Mouse (Mus musculus) liver, adult 2 months (tissue): ENCODE data around the gene Mrpl30. TPM values are rescaled to one million over a fixed set of nuclear protein-coding genes. Genes with fewer than 3 reads are reported as not detected.

ENCODE experiments used
- DNase-seq: peaks from one replicate; pipeline ENCODE4 v3.0.0-alpha.2; 2011; ENCODE audit warnings: low read depth, low spot score; ENCODE audit errors: extremely low read depth
- H3K27ac ChIP-seq: fragments of 200-500 bp; replicated peaks from 2 replicates; pipeline ENCODE4 v1.5.1; 2012; ENCODE audit warnings: low read depth, mild to moderate bottlenecking, control low read depth, inconsistent platforms, low read length; ENCODE audit not compliant: insufficient read depth
- H3K27me3 ChIP-seq: fragments of 200-500 bp; 2 replicates; pipeline ENCODE4 v1.6.1; 2012; ENCODE audit warnings: mild to moderate bottlenecking, moderate library complexity, low read length, inconsistent platforms; ENCODE audit not compliant: control insufficient read depth, insufficient read depth
- H3K36me3 ChIP-seq: fragments of 200-500 bp; 2 replicates; pipeline ENCODE4 v1.6.1; 2012; ENCODE audit warnings: low read length, inconsistent platforms; ENCODE audit not compliant: control insufficient read depth, insufficient read depth
- H3K4me1 ChIP-seq: fragments of 200-500 bp; 2 replicates; pipeline ENCODE4 v1.6.1; 2011; ENCODE audit warnings: low read length; ENCODE audit not compliant: control insufficient read depth, insufficient read depth
- H3K4me3 ChIP-seq: fragments of 200-500 bp; 2 replicates; pipeline ENCODE4 v1.5.1; 2011; ENCODE audit warnings: low read depth, mild to moderate bottlenecking, control low read depth, low read length, moderate library complexity; ENCODE audit not compliant: insufficient read depth
- H3K79me2 ChIP-seq: fragments of 200-500 bp; 2 replicates; pipeline ENCODE4 v1.6.1; 2012; ENCODE audit warnings: inconsistent platforms, mild to moderate bottlenecking, low read length, moderate library complexity; ENCODE audit not compliant: control insufficient read depth, insufficient read depth
- H3K9ac ChIP-seq: fragments of 200-500 bp; 2 replicates; pipeline ENCODE4 v1.6.1; 2012; ENCODE audit warnings: low read depth, mild to moderate bottlenecking, control low read depth, inconsistent platforms, low read length
- CTCF ChIP-seq: fragments of 200-500 bp; IDR thresholded peaks from 2 replicates; pipeline ENCODE4 v1.5.1; 2011; ENCODE audit warnings: low read depth, low read length, control low read depth
- POLR2A ChIP-seq: fragments of 200-500 bp; IDR thresholded peaks from 2 replicates; pipeline ENCODE4 v1.6.1; 2011; ENCODE audit warnings: low read length, control low read depth; ENCODE audit not compliant: insufficient read depth; ENCODE audit errors: extremely low read depth
- WGBS: fragments of 180-500 bp; shearing (Covaris S2); methylation state at CpG from one replicate; pipeline ENCODE4 v1.1.7; 2018; 5-methylcytosine and 5-hydroxymethylcytosine counted together
- polyA plus RNA-seq: library from polyadenylated mRNA; depleted of rRNA; stranded (reverse); fragments of >200 nt; gene quantifications from 2 replicates; pipeline ENCODE4 v1.2.3, GENCODE M21; 2012; rRNA removed
- total RNA-seq: library from RNA; depleted of rRNA; stranded (reverse); fragments of >200 nt; gene quantifications from 2 replicates; pipeline ENCODE4 v1.2.3, GENCODE M21; 2014; rRNA removed

Mrpl30 gene
- total RNA-seq = 83.6 and 111 TPM in 2 replicates
- 46.4 and 65.0 TPM in 2 replicates for polyA plus RNA-seq

GRCm38 (mm10) chr1:37890025-37890652, at the start of gene Mrpl30, which contains the start of gene Mitd1:
TSS of gene Mrpl30 (plus strand) at chr1:37890477.
TSS of gene Mitd1 (minus strand) at chr1:37890411.
- Histone ChIP-seq H3K4me3 (peak within 1 kb of the TSS; percentile 71), H3K79me2 (peaks cover 21% of the 10 kb centered on the region; the same call in 1 of the 2 replicates), H3K4me1 (peaks cover 13% of the 10 kb centered on the region; the same call in 1 of the 2 replicates), H3K36me3 (peaks cover 9% of the 10 kb centered on the region; the same call in 1 of the 2 replicates), H3K9ac (peak within 1 kb of the TSS; percentile 79), H3K27me3 (no peaks in the 10 kb centered on the region), H3K27ac (peak within 1 kb of the TSS; percentile 86)
- DNase-seq = peak; percentile 89
- TF ChIP-seq CTCF (no peak), POLR2A (peak; percentile 46; the same call in 1 of the 2 replicates)
- under 1% methylated on average over 41 of the region's 41 CpGs for WGBS

DNA sequence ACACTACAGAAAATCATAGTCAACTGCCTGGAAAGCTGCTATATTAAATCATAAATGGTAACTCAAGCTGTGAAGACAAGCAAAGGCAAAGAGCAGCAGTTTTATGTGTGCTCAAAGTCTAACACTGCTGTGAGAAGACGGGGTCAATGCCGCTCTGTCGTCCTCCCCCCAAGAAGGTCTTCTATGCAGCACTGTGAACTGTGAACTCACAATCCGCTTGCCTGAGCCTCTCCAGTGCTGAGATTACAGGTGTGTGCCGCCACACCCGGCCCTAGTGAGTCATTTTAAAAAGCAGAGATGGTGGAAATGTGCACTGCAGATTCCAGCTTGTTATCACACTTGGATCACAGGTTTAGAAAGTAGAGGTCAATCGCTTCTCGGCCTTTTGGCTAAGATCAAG, 43.4 kb upstream of the Mrpl30 start:
- Histone ChIP-seq H3K27ac (no peak overlapping the region), H3K36me3 (peaks cover 2% of the 10 kb centered on the region; the same call in 1 of the 2 replicates), H3K79me2 (no peaks in the 10 kb centered on the region), H3K4me3 (no peak overlapping the region), H3K4me1 (no peaks in the 10 kb centered on the region), H3K27me3 (no peaks in the 10 kb centered on the region), H3K9ac (no peak overlapping the region)
- no peak for DNase-seq
- WGBS = 86% methylated on average over 8 of the region's 8 CpGs
- no peak for TF ChIP-seq CTCF
- TF ChIP-seq POLR2A = no peak

DNA sequence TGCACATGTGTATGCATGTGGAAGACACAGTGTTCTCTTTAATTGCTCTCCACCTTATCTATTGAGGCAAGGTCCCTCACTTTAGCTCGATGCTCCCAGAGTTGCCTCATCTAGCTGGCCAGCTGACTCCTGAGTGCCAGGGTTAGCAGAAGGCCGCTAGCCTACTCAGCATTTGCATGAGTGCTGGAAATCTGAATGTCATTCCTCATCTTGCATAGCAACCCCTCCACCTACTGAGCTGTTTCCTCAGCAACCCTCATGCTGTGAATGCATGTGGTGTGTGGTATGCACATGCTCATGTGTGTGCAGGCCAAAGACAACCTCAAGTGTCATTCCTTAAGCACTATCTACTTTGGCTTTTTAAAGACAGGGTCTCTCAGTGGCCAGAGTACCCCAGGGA, 39.6 kb upstream of the Mrpl30 start:
- Histone ChIP-seq H3K9ac (no peak overlapping the region), H3K4me1 (no peaks in the 10 kb centered on the region), H3K27ac (no peak overlapping the region), H3K36me3 (peaks cover 2% of the 10 kb centered on the region; the same call in 1 of the 2 replicates), H3K79me2 (no peaks in the 10 kb centered on the region), H3K4me3 (no peak overlapping the region), H3K27me3 (no peaks in the 10 kb centered on the region)
- no peak for DNase-seq
- WGBS = 53% methylated on average over 2 of the region's 2 CpGs
- no peak for TF ChIP-seq POLR2A

- TF ChIP-seq CTCF (peak; percentile 23; the same call in 1 of the 2 replicates), POLR2A (peak; percentile 89)
- H3K27me3 ChIP-seq = no peaks in the 10 kb centered on the region
- H3K9ac ChIP-seq = peak overlapping the region; percentile 83
- peak overlapping the region; percentile 68 for H3K27ac ChIP-seq
- H3K4me3 ChIP-seq = peak overlapping the region; percentile 91
- WGBS = under 1% methylated on average over 87 of the region's 90 CpGs
- no peaks in the 10 kb centered on the region for H3K79me2 ChIP-seq
- no peaks in the 10 kb centered on the region; the same call in 1 of the 2 replicates for H3K4me1 ChIP-seq
- DNase-seq = peak; percentile 87
- H3K36me3 ChIP-seq = no peaks in the 10 kb centered on the region
Observed at GRCm38 (mm10) chr1:37864511-37865400, 25.5 kb upstream of the Mrpl30 start.

DNA sequence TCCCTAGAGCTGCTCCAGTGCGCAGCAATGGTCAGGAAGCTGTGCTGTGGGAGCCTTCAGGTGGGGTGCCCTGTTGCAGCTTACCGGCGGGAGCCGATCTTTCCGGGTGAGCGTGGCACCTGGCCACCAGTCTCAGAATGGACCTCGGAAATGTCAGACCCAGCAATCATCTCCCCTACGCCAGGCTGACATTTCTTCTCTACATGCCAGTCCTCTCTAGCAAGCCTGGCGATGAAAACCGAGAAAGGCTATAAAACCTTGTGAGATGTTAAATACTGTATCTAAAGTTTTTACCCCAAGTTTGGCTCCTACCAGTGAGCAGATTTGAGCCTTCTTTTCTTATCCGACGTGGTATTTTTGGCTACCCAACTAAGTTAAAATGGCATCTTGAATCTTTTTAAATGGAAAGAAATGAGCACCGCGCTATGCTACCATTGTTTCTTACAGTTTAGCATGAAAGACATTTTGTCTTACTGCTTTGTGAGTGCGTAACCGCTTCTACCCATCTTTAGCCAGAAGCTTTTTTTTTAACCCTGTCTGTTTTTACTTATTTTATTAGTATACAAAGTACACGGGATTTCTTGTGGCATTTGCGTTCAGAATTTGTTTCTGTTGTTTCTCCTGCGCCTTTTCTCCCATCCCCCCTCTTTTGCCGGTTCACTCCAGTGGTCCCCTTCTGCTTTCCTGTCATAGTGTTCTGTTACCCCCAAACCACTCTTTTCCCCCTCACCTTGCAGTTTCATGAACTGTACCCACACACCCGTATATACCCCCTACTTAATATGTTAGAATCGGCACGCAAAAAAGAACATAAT, 24.7 kb upstream of the Mrpl30 start:
- Histone ChIP-seq H3K79me2 (no peaks in the 10 kb centered on the region), H3K27me3 (no peaks in the 10 kb centered on the region), H3K36me3 (no peaks in the 10 kb centered on the region), H3K27ac (peak overlapping the region; percentile 68), H3K4me3 (peak overlapping the region; percentile 91), H3K4me1 (no peaks in the 10 kb centered on the region; the same call in 1 of the 2 replicates), H3K9ac (peak overlapping the region; percentile 83)
- WGBS = 10% methylated on average over 23 of the region's 23 CpGs
- TF ChIP-seq CTCF (no peak), POLR2A (no peak)
- DNase-seq = no peak
